Mouse (Mus musculus): ENCODE data around the gene Iqgap2. TPM values are rescaled to one million over a fixed set of nuclear protein-coding genes. Genes with fewer than 3 reads are reported as not detected.

The Iqgap2 gene
- polyA plus RNA-seq, 1 experiment from 2014 or later = 10.5 TPM

- Histone ChIP-seq H3K4me3 (no peak overlapping the region), H3K36me3 (peaks cover 58% of the 10 kb centered on the region), H3K27me3 (ENCODE audit: insufficient read depth, poor library complexity, severe bottlenecking) (no peaks in the 10 kb centered on the region), H3K9me3 (no peaks in the 10 kb centered on the region), H3K27ac (no peak overlapping the region), H3K4me1 (replicated peaks) (no peaks in the 10 kb centered on the region)
- no peak for DNase-seq (ENCODE audit: low spot score)
- 93% methylated on average over 7 of the region's 7 CpGs for WGBS
Measured at GRCm38 (mm10) chr13:95672372-95672771, 219.3 kb downstream of the Iqgap2 start.

DNA sequence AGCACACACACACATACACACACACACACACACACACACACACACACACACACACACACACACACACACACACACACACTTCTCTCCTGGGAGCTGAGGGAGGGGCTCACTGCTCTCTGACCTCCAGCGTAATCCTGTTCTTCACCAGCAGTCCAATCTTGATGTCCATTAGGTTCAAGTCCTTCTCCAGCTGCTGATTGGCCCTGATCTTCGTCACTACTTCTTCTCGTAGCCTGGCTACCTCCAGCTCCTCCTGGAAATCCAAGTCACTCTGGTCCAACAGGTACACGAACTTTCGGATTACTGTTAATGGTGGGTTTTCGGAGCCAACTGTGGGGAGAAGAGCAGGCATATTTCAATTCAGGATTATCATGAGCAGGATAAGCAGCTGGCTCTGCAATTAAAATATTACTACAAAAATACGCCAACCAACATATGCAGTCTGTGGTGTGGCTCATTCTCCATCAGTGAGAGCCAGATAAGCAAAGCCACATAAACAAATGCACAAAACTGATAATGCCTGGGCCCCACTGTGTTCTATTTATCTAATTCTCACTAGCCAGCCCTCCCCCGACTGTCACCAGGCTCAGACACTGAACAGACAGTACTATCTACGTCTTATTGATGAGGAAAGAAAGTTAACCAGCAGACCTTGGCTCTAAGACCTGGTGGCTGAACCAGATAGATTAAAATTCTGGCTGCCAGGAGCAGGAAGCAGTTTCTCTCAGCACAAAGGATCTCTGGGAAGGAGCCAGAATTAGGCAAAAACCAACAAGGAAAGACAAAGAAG lies 220.4 kb downstream of the Iqgap2 start:
- H3K27me3 ChIP-seq (ENCODE audit: insufficient read depth, poor library complexity, severe bottlenecking) = no peaks in the 10 kb centered on the region
- H3K9me3 ChIP-seq = no peaks in the 10 kb centered on the region
- DNase-seq (ENCODE audit: low spot score) = no peak
- H3K4me1 ChIP-seq (replicated peaks) = peaks cover 6% of the 10 kb centered on the region; the same call in 1 of the 2 replicates
- H3K27ac ChIP-seq = peak overlapping the region; percentile 56; the same call in 1 of the 2 replicates
- peaks cover 60% of the 10 kb centered on the region for H3K36me3 ChIP-seq
- 88% methylated on average over 9 of the region's 9 CpGs for WGBS
- H3K4me3 ChIP-seq = no peak overlapping the region

DNA sequence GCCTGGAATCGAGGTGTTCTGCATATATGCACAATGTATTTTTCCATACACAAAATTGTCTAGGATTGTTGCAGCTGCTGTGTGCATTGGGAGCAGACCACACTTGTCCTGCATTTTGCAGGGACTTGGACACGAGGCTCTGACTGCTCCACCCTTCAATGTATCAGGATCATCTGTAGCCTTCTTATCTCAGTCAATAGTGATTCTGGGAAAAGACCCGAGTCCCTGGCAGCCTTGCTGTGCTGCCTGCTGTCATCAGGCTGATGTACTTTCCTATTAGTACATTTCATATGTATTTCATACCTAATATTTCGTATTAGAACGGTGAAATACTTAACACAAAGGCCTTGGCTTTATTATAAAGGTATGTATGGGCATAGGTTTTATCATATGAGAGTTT lies 221.2 kb downstream of the Iqgap2 start:
- Histone ChIP-seq H3K4me1 (replicated peaks) (peaks cover 13% of the 10 kb centered on the region), H3K27ac (no peak overlapping the region), H3K36me3 (peaks cover 66% of the 10 kb centered on the region), H3K9me3 (no peaks in the 10 kb centered on the region), H3K27me3 (ENCODE audit: insufficient read depth, poor library complexity, severe bottlenecking) (no peaks in the 10 kb centered on the region), H3K4me3 (no peak overlapping the region)
- DNase-seq (ENCODE audit: low spot score) = no peak
- 92% methylated on average over 5 of the region's 5 CpGs for WGBS

- Histone ChIP-seq H3K36me3 (peaks cover 83% of the 10 kb centered on the region), H3K4me3 (no peak overlapping the region), H3K27ac (no peak overlapping the region), H3K9me3 (no peaks in the 10 kb centered on the region), H3K4me1 (replicated peaks) (peaks cover 14% of the 10 kb centered on the region), H3K27me3 (ENCODE audit: insufficient read depth, poor library complexity, severe bottlenecking) (no peaks in the 10 kb centered on the region)
- WGBS = 23% methylated on average over 7 of the region's 7 CpGs
- DNase-seq (ENCODE audit: low spot score) = peak; percentile 13
Measured at GRCm38 (mm10) chr13:95667260-95667659, 224.5 kb downstream of the Iqgap2 start.

- Histone ChIP-seq H3K9me3 (no peaks in the 10 kb centered on the region), H3K27me3 (ENCODE audit: insufficient read depth, poor library complexity, severe bottlenecking) (no peaks in the 10 kb centered on the region), H3K4me3 (no peak overlapping the region), H3K4me1 (replicated peaks) (peaks cover 14% of the 10 kb centered on the region), H3K27ac (0 out of 2 replicates have a peak overlapping the region, but pooled peaks have one; percentile 29), H3K36me3 (peaks cover 84% of the 10 kb centered on the region)
- no peak for DNase-seq (ENCODE audit: low spot score)
- 82% methylated on average over 13 of the region's 13 CpGs for WGBS
Measured at GRCm38 (mm10) chr13:95665644-95666356, 225.9 kb downstream of the Iqgap2 start.

DNA sequence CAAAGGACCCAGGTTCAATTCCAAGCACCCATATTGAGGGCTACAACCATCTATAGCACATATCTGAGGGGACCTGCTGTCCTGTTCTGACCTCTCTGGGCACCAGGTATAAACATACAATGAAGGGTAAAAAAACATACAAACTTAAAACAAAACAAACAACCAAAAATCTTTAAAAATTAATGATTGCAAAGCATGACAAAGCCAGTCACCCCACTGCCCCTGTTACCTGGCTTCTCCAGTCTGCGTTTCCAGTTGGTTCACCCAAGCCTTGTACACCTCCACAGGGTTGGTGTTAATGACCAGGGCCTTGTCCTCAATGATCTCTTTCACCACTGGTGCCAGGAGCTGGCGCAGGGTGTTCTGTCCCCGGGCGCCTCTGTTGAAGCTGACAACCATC lies 227.9 kb downstream of the Iqgap2 start:
- no peaks in the 10 kb centered on the region for H3K27me3 ChIP-seq (ENCODE audit: insufficient read depth, poor library complexity, severe bottlenecking)
- H3K27ac ChIP-seq = no peak overlapping the region
- DNase-seq (ENCODE audit: low spot score) = no peak
- H3K9me3 ChIP-seq = no peaks in the 10 kb centered on the region
- no peak overlapping the region for H3K4me3 ChIP-seq
- WGBS = 96% methylated on average over 4 of the region's 4 CpGs
- H3K4me1 ChIP-seq (replicated peaks) = peaks cover 14% of the 10 kb centered on the region
- H3K36me3 ChIP-seq = peaks cover 84% of the 10 kb centered on the region

DNA sequence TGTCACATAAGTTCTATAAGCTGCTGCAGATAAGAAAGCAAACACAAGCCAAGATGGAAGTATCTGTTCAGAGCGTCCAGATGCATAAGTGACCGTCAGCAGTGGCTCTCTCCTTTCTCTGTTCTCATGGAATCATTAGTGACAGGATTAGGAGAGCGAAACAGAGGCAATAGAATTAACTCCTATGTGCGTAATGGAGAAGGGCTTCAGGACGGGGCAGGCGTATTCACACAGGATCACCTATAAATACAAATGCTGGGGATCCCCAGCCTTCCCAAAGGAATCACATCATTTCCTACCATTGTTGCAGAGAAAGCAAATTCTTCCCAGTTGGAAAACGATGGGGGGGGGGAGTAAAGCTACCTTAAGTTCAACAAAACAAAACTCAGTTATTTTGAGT lies 232.3 kb downstream of the Iqgap2 start:
- 88% methylated on average over 7 of the region's 7 CpGs for WGBS
- H3K27ac ChIP-seq = no peak overlapping the region
- H3K9me3 ChIP-seq = no peaks in the 10 kb centered on the region
- H3K4me3 ChIP-seq = no peak overlapping the region
- H3K27me3 ChIP-seq (ENCODE audit: insufficient read depth, poor library complexity, severe bottlenecking) = no peaks in the 10 kb centered on the region
- DNase-seq (ENCODE audit: low spot score) = no peak
- H3K4me1 ChIP-seq (replicated peaks) = peaks cover 6% of the 10 kb centered on the region; the same call in 1 of the 2 replicates
- peaks cover 82% of the 10 kb centered on the region for H3K36me3 ChIP-seq

DNA sequence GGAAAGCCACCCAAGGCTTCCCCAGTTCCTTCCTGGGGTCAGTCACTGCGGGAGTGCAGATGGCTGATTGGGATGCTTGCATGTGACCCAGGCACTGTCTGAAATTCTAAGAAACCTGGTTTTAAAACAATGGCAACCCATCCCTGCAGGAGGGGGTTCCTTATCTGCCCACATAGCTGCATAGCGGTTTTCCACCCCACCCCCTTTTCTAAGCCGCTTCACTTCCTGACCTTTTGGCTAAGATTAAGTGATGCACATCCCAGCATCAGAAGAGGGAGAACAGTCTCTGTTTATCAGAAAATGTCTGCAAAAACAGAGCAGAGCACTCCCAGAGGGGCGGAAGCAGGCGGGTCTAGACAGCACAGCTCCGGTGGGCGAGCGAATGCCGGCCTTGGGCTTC lies 234.6 kb downstream of the Iqgap2 start:
- Histone ChIP-seq H3K4me3 (no peak overlapping the region), H3K27ac (no peak overlapping the region; the same call in 1 of the 2 replicates), H3K9me3 (no peaks in the 10 kb centered on the region), H3K4me1 (replicated peaks) (peaks cover 6% of the 10 kb centered on the region; the same call in 1 of the 2 replicates), H3K36me3 (peaks cover 62% of the 10 kb centered on the region), H3K27me3 (ENCODE audit: insufficient read depth, poor library complexity, severe bottlenecking) (no peaks in the 10 kb centered on the region)
- 66% methylated on average over 9 of the region's 9 CpGs for WGBS
- DNase-seq (ENCODE audit: low spot score) = no peak

DNA sequence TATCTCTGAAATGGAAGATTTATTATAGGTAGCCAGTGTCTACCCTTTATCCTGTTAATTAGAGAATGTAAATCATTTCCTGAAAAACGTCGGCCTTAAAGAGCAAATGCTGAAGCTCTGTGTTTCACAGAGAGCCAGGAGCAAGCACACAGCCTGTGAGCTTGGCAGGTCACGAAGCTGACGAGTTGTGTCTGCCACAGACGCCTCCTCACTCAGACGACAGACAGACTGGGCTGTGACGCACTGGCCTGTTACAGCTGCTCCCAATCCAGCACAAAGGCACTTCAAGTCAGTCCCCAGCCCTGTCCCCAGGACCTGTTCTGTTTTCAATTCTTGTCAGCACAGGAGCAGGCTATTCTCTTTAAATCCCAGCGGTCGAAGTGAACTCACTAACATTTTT lies 236.4 kb downstream of the Iqgap2 start:
- WGBS = 57% methylated on average over 9 of the region's 9 CpGs
- Histone ChIP-seq H3K4me3 (no peak overlapping the region), H3K9me3 (no peaks in the 10 kb centered on the region), H3K36me3 (peaks cover 46% of the 10 kb centered on the region), H3K27ac (no peak overlapping the region), H3K4me1 (replicated peaks) (peaks cover 6% of the 10 kb centered on the region; the same call in 1 of the 2 replicates), H3K27me3 (ENCODE audit: insufficient read depth, poor library complexity, severe bottlenecking) (no peaks in the 10 kb centered on the region)
- DNase-seq (ENCODE audit: low spot score) = no peak

- H3K4me1 ChIP-seq (replicated peaks) = peaks cover 6% of the 10 kb centered on the region; the same call in 1 of the 2 replicates
- H3K4me3 ChIP-seq = no peak overlapping the region
- H3K27me3 ChIP-seq (ENCODE audit: insufficient read depth, poor library complexity, severe bottlenecking) = no peaks in the 10 kb centered on the region
- H3K9me3 ChIP-seq = no peaks in the 10 kb centered on the region
- WGBS = 89% methylated on average over 4 of the region's 4 CpGs
- H3K36me3 ChIP-seq = peaks cover 44% of the 10 kb centered on the region
- H3K27ac ChIP-seq = no peak overlapping the region
- DNase-seq (ENCODE audit: low spot score) = no peak
Measured at GRCm38 (mm10) chr13:95653696-95654095, 238.0 kb downstream of the Iqgap2 start.

GRCm38 (mm10) chr13:95651870-95652668 lies 239.7 kb downstream of the Iqgap2 start:
- DNase-seq (ENCODE audit: low spot score) = no peak
- WGBS = 84% methylated on average over 7 of the region's 7 CpGs
- no peak overlapping the region for H3K27ac ChIP-seq
- peaks cover 32% of the 10 kb centered on the region for H3K36me3 ChIP-seq
- H3K4me1 ChIP-seq (replicated peaks) = 0 out of 2 replicates have a peak, but pooled peaks cover under 1% of the 10 kb centered on the region
- H3K9me3 ChIP-seq = no peaks in the 10 kb centered on the region
- no peak overlapping the region for H3K4me3 ChIP-seq
- H3K27me3 ChIP-seq (ENCODE audit: insufficient read depth, poor library complexity, severe bottlenecking) = no peaks in the 10 kb centered on the region

DNA sequence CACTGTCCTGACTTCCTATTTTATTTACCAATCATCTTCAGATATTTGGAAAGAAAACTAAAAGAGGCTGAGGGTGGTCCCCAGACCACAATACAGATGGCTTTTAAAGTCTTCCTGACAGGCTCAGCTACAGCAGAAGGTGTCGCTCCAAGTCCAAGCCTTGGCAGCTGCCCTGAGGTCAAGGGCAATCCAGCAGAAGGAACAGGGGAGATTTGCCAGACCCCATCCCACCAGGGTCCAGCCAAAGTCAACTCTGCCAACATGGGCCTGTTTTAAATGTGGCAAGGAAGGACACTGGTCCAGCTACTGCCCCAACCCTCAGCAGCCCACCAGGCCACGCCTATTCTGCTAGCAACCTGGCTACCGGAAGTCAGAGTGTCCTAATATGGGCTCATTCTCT lies 241.8 kb downstream of the Iqgap2 start:
- no peak for DNase-seq (ENCODE audit: low spot score)
- Histone ChIP-seq H3K27me3 (ENCODE audit: insufficient read depth, poor library complexity, severe bottlenecking) (no peaks in the 10 kb centered on the region), H3K27ac (no peak overlapping the region), H3K36me3 (peaks cover 41% of the 10 kb centered on the region), H3K9me3 (no peaks in the 10 kb centered on the region), H3K4me1 (replicated peaks) (no peaks in the 10 kb centered on the region), H3K4me3 (no peak overlapping the region)
- WGBS = 95% methylated on average over 3 of the region's 3 CpGs
